Mouse (Mus musculus) heart, adult 2 months (tissue): ENCODE measurements around the gene Rasa2.

Experiments used
- CTCF ChIP-seq: fragments of 200-600 bp; IDR thresholded peaks from 2 replicates; pipeline ENCODE4 v1.8.1; 2022; ENCODE audit warnings: antibody characterized with exemption, mild to moderate bottlenecking, moderate library complexity
- POLR2A ChIP-seq: fragments of 200-500 bp; IDR thresholded peaks from 2 replicates; pipeline ENCODE4 v1.6.1; 2011; ENCODE audit warnings: mild to moderate bottlenecking, low read depth, low read length, control low read depth; ENCODE audit not compliant: insufficient read depth

GRCm38 (mm10) chr9:96589346-96589745 is 42.1 kb downstream of the Rasa2 start:
- TF ChIP-seq CTCF (no peak), POLR2A (no peak)
